Mouse (Mus musculus): ENCODE measurements around the gene 2310061N02Rik. TPM values are rescaled to one million over a fixed set of nuclear protein-coding genes. Genes with fewer than 3 reads are reported as not detected.
A peak's percentile ranks its signal among the peaks of the same experiment; 100 is the strongest.
"Not testable (repeated sequence)": the region's sequence is repeated elsewhere in the genome, so short reads cannot be mapped to it uniquely, and the experiment has no call there.

2310061N02Rik gene
- polyA plus RNA-seq (2016; fragmentation: Nextera tagmentation; extraction: Ambion mirVana): not detected in 2 replicates

GRCm38 (mm10) chr16:88707496-88708012, at the start of gene 2310061N02Rik:
2310061N02Rik (minus strand) TSS chr16:88707962.
- Histone ChIP-seq H3K9ac (replicated peaks) (no peak within 1 kb of the TSS), H3K4me2 (no peak within 1 kb of the TSS), H3K9me3 (no peaks in the 10 kb centered on the region), H3K36me3 (no peaks in the 10 kb centered on the region), H3K4me1 (replicated peaks) (no peaks in the 10 kb centered on the region), H3K27ac (no peak within 1 kb of the TSS), H3K4me3 (replicated peaks) (no peak within 1 kb of the TSS), H3K27me3 (no peaks in the 10 kb centered on the region)
- ATAC-seq (ENCODE audit: insufficient number of reproducible peaks, insufficient read depth, low FRiP score, low TSS enrichment, low read depth): no peak
- WGBS: 83% methylated on average over 10 of the region's 10 CpGs

DNA sequence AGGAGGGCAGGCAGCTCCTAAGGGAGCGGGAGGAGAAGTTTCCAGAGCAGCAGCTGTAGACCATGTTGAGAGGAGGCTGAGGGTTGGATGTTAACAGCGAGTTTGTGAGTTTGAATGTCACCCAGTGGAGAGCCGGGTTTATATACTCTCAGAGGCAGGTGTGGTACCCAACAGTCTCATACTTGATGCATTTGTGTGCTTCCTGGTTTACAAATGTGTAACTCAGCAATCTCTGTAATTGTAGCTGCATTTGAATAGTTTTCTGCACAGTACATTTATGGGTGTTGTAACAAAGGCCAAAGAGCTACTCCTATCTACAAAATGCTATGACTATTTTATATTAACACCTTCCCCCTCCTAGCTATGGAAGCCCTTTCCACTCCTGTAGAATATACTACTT, 43.8 kb upstream of the 2310061N02Rik start, which contains the start of gene Krtap13:
Krtap13 (minus strand) TSS at position 101 of the 400 bp plus-strand sequence.
- H3K36me3 ChIP-seq; H3K4me3 ChIP-seq (replicated peaks); H3K4me2 ChIP-seq; H3K9ac ChIP-seq (replicated peaks); ATAC-seq (ENCODE audit: insufficient number of reproducible peaks, insufficient read depth, low FRiP score, low TSS enrichment, low read depth); H3K27me3 ChIP-seq; H3K27ac ChIP-seq; H3K9me3 ChIP-seq; H3K4me1 ChIP-seq (replicated peaks): not testable (repeated sequence)
- 77% methylated on average over 3 of the region's 3 CpGs for WGBS

DNA sequence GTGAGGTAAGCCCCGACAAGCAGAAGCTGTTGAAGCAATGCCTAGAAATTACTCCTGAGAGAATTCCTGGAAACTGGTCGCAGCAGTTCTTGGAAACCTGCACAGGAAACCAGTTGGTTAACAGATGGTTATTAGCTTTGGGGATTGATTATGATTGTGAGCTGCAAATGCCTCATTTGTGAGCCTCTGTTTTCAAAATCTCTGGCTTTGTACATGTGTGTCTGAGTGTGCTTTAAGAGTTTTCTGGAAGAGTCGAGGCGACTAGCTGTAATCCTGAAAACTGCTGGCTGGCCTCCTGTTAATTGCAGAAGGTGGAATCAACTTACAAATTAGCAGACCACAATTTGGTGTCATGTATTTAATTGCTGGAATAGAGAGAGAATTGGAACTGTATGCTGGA, 40.2 kb upstream of the 2310061N02Rik start:
- H3K9ac ChIP-seq (replicated peaks): no peak overlapping the region
- no peaks in the 10 kb centered on the region for H3K9me3 ChIP-seq
- H3K27me3 ChIP-seq: no peaks in the 10 kb centered on the region
- no peak overlapping the region for H3K4me3 ChIP-seq (replicated peaks)
- H3K4me2 ChIP-seq: no peak overlapping the region
- 33% methylated on average over 4 of the region's 4 CpGs for WGBS
- no peak for ATAC-seq (ENCODE audit: insufficient number of reproducible peaks, insufficient read depth, low FRiP score, low TSS enrichment, low read depth)
- no peaks in the 10 kb centered on the region for H3K36me3 ChIP-seq
- H3K27ac ChIP-seq: no peak overlapping the region
- H3K4me1 ChIP-seq (replicated peaks): 0 out of 2 replicates have a peak, but pooled peaks cover 6% of the 10 kb centered on the region

DNA sequence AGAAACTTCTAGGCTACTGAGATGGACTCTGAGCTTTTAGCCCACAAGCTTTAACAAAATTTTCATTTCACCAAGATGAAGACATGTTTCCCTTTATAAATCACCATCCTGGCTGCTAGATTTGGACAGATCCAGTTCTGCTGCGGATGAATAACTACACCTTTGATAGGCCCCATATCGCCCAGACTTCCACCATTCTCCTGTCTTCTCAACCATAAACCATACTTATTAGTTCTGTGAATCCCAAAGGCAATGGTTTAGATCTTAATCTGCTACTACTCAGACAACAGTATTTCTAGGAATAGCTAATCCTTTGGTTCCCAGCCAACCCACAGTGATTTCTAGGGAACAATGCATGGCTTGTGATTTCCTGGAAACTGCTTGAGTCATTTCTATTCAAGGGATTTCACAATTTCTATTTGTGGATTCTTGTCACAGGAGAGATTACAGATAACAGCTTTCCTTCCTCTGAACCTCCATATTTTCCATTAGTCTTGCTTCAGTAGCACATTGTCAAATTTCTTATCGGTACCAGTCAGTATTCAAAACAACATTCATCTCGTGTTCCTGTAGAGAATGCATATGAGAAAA, 37.1 kb upstream of the 2310061N02Rik start:
- H3K9ac ChIP-seq (replicated peaks): no peak overlapping the region
- H3K4me2 ChIP-seq: no peak overlapping the region
- WGBS: 87% methylated on average over 4 of the region's 4 CpGs
- 0 out of 2 replicates have a peak, but pooled peaks cover 6% of the 10 kb centered on the region for H3K4me1 ChIP-seq (replicated peaks)
- no peaks in the 10 kb centered on the region for H3K36me3 ChIP-seq
- ATAC-seq (ENCODE audit: insufficient number of reproducible peaks, insufficient read depth, low FRiP score, low TSS enrichment, low read depth): no peak
- H3K4me3 ChIP-seq (replicated peaks): no peak overlapping the region
- H3K9me3 ChIP-seq: no peaks in the 10 kb centered on the region
- no peak overlapping the region for H3K27ac ChIP-seq
- no peaks in the 10 kb centered on the region for H3K27me3 ChIP-seq

DNA sequence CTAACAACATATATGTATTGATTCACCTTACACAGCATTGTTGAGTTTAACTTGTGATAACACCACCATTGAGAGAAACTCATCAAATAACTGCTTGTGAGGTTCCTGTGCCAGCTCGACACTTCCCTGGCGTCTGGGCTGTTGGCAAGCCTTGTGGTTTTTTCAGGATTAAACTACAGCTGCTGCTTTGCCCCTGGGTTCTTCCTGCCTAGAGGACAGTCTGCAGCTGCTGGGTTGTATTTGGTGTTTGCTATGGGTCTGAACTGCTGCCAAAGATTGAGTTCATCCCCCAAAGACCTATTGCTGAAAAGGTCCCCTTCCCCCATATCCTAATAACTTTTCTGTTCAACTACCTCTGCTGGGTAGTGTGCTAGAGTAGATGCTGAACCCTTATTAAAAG, 27.6 kb upstream of the 2310061N02Rik start:
- Histone ChIP-seq H3K4me3 (replicated peaks) (no peak overlapping the region), H3K9ac (replicated peaks) (no peak overlapping the region), H3K36me3 (no peaks in the 10 kb centered on the region), H3K9me3 (no peaks in the 10 kb centered on the region), H3K27ac (no peak overlapping the region), H3K4me1 (replicated peaks) (no peaks in the 10 kb centered on the region), H3K4me2 (no peak overlapping the region), H3K27me3 (no peaks in the 10 kb centered on the region)
- WGBS: 76% methylated on average over 2 of the region's 2 CpGs
- ATAC-seq (ENCODE audit: insufficient number of reproducible peaks, insufficient read depth, low FRiP score, low TSS enrichment, low read depth): no peak

GRCm38 (mm10) chr16:88728812-88729275, 21.1 kb upstream of the 2310061N02Rik start, which contains the start of gene Krtap13-1:
Krtap13-1 (plus strand) TSS chr16:88728862.
- H3K4me3 ChIP-seq (replicated peaks): no peak within 1 kb of the TSS
- WGBS: 83% methylated on average over 4 of the region's 4 CpGs
- no peaks in the 10 kb centered on the region for H3K4me1 ChIP-seq (replicated peaks)
- no peaks in the 10 kb centered on the region for H3K9me3 ChIP-seq
- H3K36me3 ChIP-seq: no peaks in the 10 kb centered on the region
- no peak for ATAC-seq (ENCODE audit: insufficient number of reproducible peaks, insufficient read depth, low FRiP score, low TSS enrichment, low read depth)
- no peak within 1 kb of the TSS for H3K9ac ChIP-seq (replicated peaks)
- H3K27me3 ChIP-seq: no peaks in the 10 kb centered on the region
- H3K4me2 ChIP-seq: no peak within 1 kb of the TSS
- no peak within 1 kb of the TSS for H3K27ac ChIP-seq

GRCm38 (mm10) chr16:88720031-88720430, 12.3 kb upstream of the 2310061N02Rik start:
- no peak overlapping the region for H3K9ac ChIP-seq (replicated peaks)
- H3K27ac ChIP-seq: no peak overlapping the region
- H3K36me3 ChIP-seq: no peaks in the 10 kb centered on the region
- no peaks in the 10 kb centered on the region for H3K4me1 ChIP-seq (replicated peaks)
- no peaks in the 10 kb centered on the region for H3K9me3 ChIP-seq
- no peak overlapping the region for H3K4me2 ChIP-seq
- no peak overlapping the region for H3K4me3 ChIP-seq (replicated peaks)
- WGBS: 37% methylated on average over 1 of the region's 1 CpGs
- no peak for ATAC-seq (ENCODE audit: insufficient number of reproducible peaks, insufficient read depth, low FRiP score, low TSS enrichment, low read depth)
- H3K27me3 ChIP-seq: no peaks in the 10 kb centered on the region

GRCm38 (mm10) chr16:88716549-88716948, 8.8 kb upstream of the 2310061N02Rik start:
- no peaks in the 10 kb centered on the region for H3K4me1 ChIP-seq (replicated peaks)
- no peaks in the 10 kb centered on the region for H3K27me3 ChIP-seq
- H3K4me3 ChIP-seq (replicated peaks): no peak overlapping the region
- ATAC-seq (ENCODE audit: insufficient number of reproducible peaks, insufficient read depth, low FRiP score, low TSS enrichment, low read depth): no peak; the same call in 1 of the 2 replicates
- H3K4me2 ChIP-seq: no peak overlapping the region
- no peak overlapping the region for H3K27ac ChIP-seq
- H3K9ac ChIP-seq (replicated peaks): no peak overlapping the region
- H3K9me3 ChIP-seq: no peaks in the 10 kb centered on the region
- H3K36me3 ChIP-seq: no peaks in the 10 kb centered on the region

DNA sequence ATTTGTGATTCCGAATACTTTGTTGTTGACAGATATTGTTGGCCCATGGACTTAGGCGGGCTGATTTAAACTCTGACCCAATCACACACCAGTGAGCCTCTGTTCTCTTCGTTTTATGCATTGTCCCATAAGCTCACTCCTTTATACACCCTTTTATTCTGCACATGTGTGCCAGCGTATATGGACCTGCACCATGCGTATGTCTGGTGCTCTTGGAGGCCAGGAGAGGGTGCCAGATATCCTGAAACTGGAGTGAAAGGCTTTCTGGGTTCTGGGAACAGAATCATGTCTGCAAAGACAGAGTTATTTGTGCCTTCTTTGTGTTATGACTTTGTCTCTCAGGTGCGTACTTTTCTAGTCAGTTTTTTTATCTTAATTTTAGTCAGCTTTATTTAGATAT, 3.5 kb upstream of the 2310061N02Rik start:
- Histone ChIP-seq H3K4me3 (replicated peaks) (no peak overlapping the region), H3K27ac (no peak overlapping the region), H3K4me1 (replicated peaks) (no peaks in the 10 kb centered on the region), H3K9me3 (no peaks in the 10 kb centered on the region), H3K4me2 (no peak overlapping the region), H3K36me3 (no peaks in the 10 kb centered on the region), H3K27me3 (no peaks in the 10 kb centered on the region), H3K9ac (replicated peaks) (no peak overlapping the region)
- ATAC-seq (ENCODE audit: insufficient number of reproducible peaks, insufficient read depth, low FRiP score, low TSS enrichment, low read depth): no peak
- WGBS: 86% methylated on average over 6 of the region's 6 CpGs

- H3K4me3 ChIP-seq (replicated peaks): no peak overlapping the region
- H3K9me3 ChIP-seq: no peaks in the 10 kb centered on the region
- no peak overlapping the region for H3K27ac ChIP-seq
- ATAC-seq (ENCODE audit: insufficient number of reproducible peaks, insufficient read depth, low FRiP score, low TSS enrichment, low read depth): no peak
- H3K9ac ChIP-seq (replicated peaks): no peak overlapping the region
- no peaks in the 10 kb centered on the region for H3K36me3 ChIP-seq
- 83% methylated on average over 4 of the region's 4 CpGs for WGBS
- H3K4me1 ChIP-seq (replicated peaks): no peaks in the 10 kb centered on the region
- H3K4me2 ChIP-seq: no peak overlapping the region
- H3K27me3 ChIP-seq: no peaks in the 10 kb centered on the region
Observed at GRCm38 (mm10) chr16:88710757-88711156, 3.0 kb upstream of the 2310061N02Rik start.

DNA sequence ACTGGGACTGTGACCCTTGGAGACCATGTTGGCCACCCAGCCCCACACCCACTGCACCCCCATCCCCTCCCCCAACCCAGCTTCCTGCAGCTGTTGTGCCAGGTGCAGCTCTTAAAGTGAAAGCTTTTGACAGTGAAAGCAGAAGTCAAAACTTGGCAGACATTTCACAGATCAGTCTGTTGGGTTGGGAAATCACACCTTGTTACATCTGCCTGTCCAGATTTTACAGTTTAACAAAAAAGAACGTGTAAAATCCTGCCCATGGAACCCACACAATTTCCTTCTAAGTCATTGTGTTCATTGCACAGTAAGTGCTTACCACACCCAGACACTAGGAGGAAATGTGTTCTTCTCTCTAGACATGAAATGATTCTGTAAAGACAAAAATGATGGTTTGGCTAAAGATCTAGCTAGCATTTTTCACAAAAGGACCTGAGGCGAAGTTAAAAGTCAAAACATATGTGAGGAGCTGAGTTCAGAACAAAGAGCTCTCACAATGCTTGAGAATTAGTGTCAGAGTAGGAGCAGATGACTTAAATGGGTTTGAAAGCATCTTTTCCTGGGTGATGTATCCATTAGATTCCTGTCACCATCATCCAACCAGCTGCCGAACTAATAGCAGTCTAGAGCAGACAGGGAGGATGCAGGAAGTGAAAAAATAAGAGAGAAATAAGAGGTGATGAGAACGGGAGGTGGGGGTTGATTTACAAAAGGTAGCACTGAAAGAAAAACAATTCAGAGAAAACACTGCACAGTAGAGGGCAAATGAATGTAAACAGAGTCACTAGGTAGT, 6.5 kb downstream of the 2310061N02Rik start:
- Histone ChIP-seq H3K9me3 (no peaks in the 10 kb centered on the region), H3K4me1 (replicated peaks) (peaks cover 9% of the 10 kb centered on the region), H3K27ac (peak overlapping the region; percentile 4; the same call in 1 of the 2 replicates), H3K4me3 (replicated peaks) (no peak overlapping the region), H3K9ac (replicated peaks) (no peak overlapping the region), H3K27me3 (no peaks in the 10 kb centered on the region), H3K36me3 (no peaks in the 10 kb centered on the region), H3K4me2 (no peak overlapping the region)
- ATAC-seq (ENCODE audit: insufficient number of reproducible peaks, insufficient read depth, low FRiP score, low TSS enrichment, low read depth): no peak; the same call in 1 of the 2 replicates
- WGBS: 42% methylated on average over 4 of the region's 4 CpGs

Data from limb, embryonic 12.5 days (tissue).